Mouse (Mus musculus): ENCODE results near the gene Icos. TPM values are rescaled to one million over a fixed set of nuclear protein-coding genes. Genes with fewer than 3 reads are reported as not detected.

Gene Icos
- polyA plus RNA-seq, 1 experiment from 2014 or later: 0.36 TPM

GRCm38 (mm10) chr1:60940023-60940422 lies 37.7 kb upstream of the Icos start:
- no peak overlapping the region for H3K27ac ChIP-seq (replicated peaks in 1 of 2; ENCODE audit: control insufficient read depth in 1 of 2, insufficient read depth in 1 of 2, low read depth in 2 of 2, low read length in 2 of 2)
- no peak overlapping the region for H3K9ac ChIP-seq (ENCODE audit: low read length)
- no peaks in the 10 kb centered on the region for H3K36me3 ChIP-seq (ENCODE audit: control insufficient read depth, insufficient read depth, low read length)
- no peak overlapping the region for H3K4me3 ChIP-seq (ENCODE audit: control insufficient read depth in 1 of 2, insufficient read depth in 1 of 2, low read depth in 1 of 2, low read length in 2 of 2)
- no peak overlapping the region for H3K4me2 ChIP-seq (ENCODE audit: low read length)
- WGBS: 80% methylated on average over 3 of the region's 3 CpGs
- H3K4me1 ChIP-seq (ENCODE audit: control insufficient read depth in 2 of 2, insufficient read depth in 2 of 2, low read length in 2 of 2): peaks cover 0 to 7% of the 10 kb centered on the region in 2 experiments; a peak in 2 of 4 replicates
- H3K9me3 ChIP-seq (ENCODE audit: control insufficient read depth, low read length): no peaks in the 10 kb centered on the region
- H3K27me3 ChIP-seq (ENCODE audit: control insufficient read depth, insufficient read depth, low read length): no peaks in the 10 kb centered on the region
- ATAC-seq (ENCODE audit: insufficient number of reproducible peaks, insufficient read depth, low FRiP score, low read depth): no peak

- Histone ChIP-seq H3K4me2 (ENCODE audit: low read length) (no peak overlapping the region), H3K4me3 (ENCODE audit: control insufficient read depth in 1 of 2, insufficient read depth in 1 of 2, low read depth in 1 of 2, low read length in 2 of 2) (no peak overlapping the region), H3K27me3 (ENCODE audit: control insufficient read depth, insufficient read depth, low read length) (no peaks in the 10 kb centered on the region), H3K27ac (replicated peaks in 1 of 2; ENCODE audit: control insufficient read depth in 1 of 2, insufficient read depth in 1 of 2, low read depth in 2 of 2, low read length in 2 of 2) (no peak overlapping the region), H3K36me3 (ENCODE audit: control insufficient read depth, insufficient read depth, low read length) (no peaks in the 10 kb centered on the region), H3K4me1 (ENCODE audit: control insufficient read depth in 2 of 2, insufficient read depth in 2 of 2, low read length in 2 of 2) (peaks cover under 1 to 4% of the 10 kb centered on the region in 2 experiments; a peak in 2 of 4 replicates), H3K9me3 (ENCODE audit: control insufficient read depth, low read length) (no peaks in the 10 kb centered on the region), H3K9ac (ENCODE audit: low read length) (no peak overlapping the region)
- ATAC-seq (ENCODE audit: insufficient number of reproducible peaks, insufficient read depth, low FRiP score, low read depth): no peak
- 91% methylated on average over 1 of the region's 1 CpGs for WGBS
Measured at GRCm38 (mm10) chr1:60940620-60941019, 37.1 kb upstream of the Icos start.

GRCm38 (mm10) chr1:60941056-60942048 lies 36.4 kb upstream of the Icos start:
- no peak overlapping the region for H3K27ac ChIP-seq (replicated peaks in 1 of 2; ENCODE audit: control insufficient read depth in 1 of 2, insufficient read depth in 1 of 2, low read depth in 2 of 2, low read length in 2 of 2)

GRCm38 (mm10) chr1:60942921-60943320 lies 34.8 kb upstream of the Icos start:
- Histone ChIP-seq H3K27ac (replicated peaks in 1 of 2; ENCODE audit: control insufficient read depth in 1 of 2, insufficient read depth in 1 of 2, low read depth in 2 of 2, low read length in 2 of 2) (no peak overlapping the region), H3K36me3 (ENCODE audit: control insufficient read depth, insufficient read depth, low read length) (no peaks in the 10 kb centered on the region), H3K27me3 (ENCODE audit: control insufficient read depth, insufficient read depth, low read length) (no peaks in the 10 kb centered on the region), H3K4me2 (ENCODE audit: low read length) (no peak overlapping the region), H3K4me1 (ENCODE audit: control insufficient read depth in 2 of 2, insufficient read depth in 2 of 2, low read length in 2 of 2) (peaks cover 4 to 7% of the 10 kb centered on the region in 2 experiments; a peak in 2 of 4 replicates), H3K9ac (ENCODE audit: low read length) (no peak overlapping the region), H3K4me3 (ENCODE audit: control insufficient read depth in 1 of 2, insufficient read depth in 1 of 2, low read depth in 1 of 2, low read length in 2 of 2) (no peak overlapping the region), H3K9me3 (ENCODE audit: control insufficient read depth, low read length) (no peaks in the 10 kb centered on the region)
- WGBS: 75% methylated on average over 2 of the region's 2 CpGs
- no peak for ATAC-seq (ENCODE audit: insufficient number of reproducible peaks, insufficient read depth, low FRiP score, low read depth)

More at GRCm38 (mm10) chr1:60941056-60942048, 36.4 kb upstream of the Icos start:
- ATAC-seq (ENCODE audit: insufficient number of reproducible peaks, insufficient read depth, low FRiP score, low read depth): no peak
- H3K4me3 ChIP-seq (ENCODE audit: control insufficient read depth in 1 of 2, insufficient read depth in 1 of 2, low read depth in 1 of 2, low read length in 2 of 2): no peak overlapping the region
- 95% methylated on average over 5 of the region's 5 CpGs for WGBS
- H3K9me3 ChIP-seq (ENCODE audit: control insufficient read depth, low read length): no peaks in the 10 kb centered on the region
- H3K36me3 ChIP-seq (ENCODE audit: control insufficient read depth, insufficient read depth, low read length): no peaks in the 10 kb centered on the region
- H3K4me1 ChIP-seq (ENCODE audit: control insufficient read depth in 2 of 2, insufficient read depth in 2 of 2, low read length in 2 of 2): peaks cover 4 to 8% of the 10 kb centered on the region in 2 experiments; a peak in 2 of 4 replicates
- no peaks in the 10 kb centered on the region for H3K27me3 ChIP-seq (ENCODE audit: control insufficient read depth, insufficient read depth, low read length)
- no peak overlapping the region for H3K9ac ChIP-seq (ENCODE audit: low read length)
- H3K4me2 ChIP-seq (ENCODE audit: low read length): no peak overlapping the region

GRCm38 (mm10) chr1:60945633-60946401 lies 31.9 kb upstream of the Icos start:
- no peak overlapping the region for H3K9ac ChIP-seq (ENCODE audit: low read length)
- ATAC-seq (ENCODE audit: insufficient number of reproducible peaks, insufficient read depth, low FRiP score, low read depth): peak; percentile 39; the same call in 1 of the 2 replicates
- no peaks in the 10 kb centered on the region for H3K9me3 ChIP-seq (ENCODE audit: control insufficient read depth, low read length)
- WGBS: 61% methylated on average over 8 of the region's 8 CpGs
- no peak overlapping the region for H3K4me3 ChIP-seq (ENCODE audit: control insufficient read depth in 1 of 2, insufficient read depth in 1 of 2, low read depth in 1 of 2, low read length in 2 of 2)
- no peaks in the 10 kb centered on the region for H3K27me3 ChIP-seq (ENCODE audit: control insufficient read depth, insufficient read depth, low read length)
- no peaks in the 10 kb centered on the region for H3K36me3 ChIP-seq (ENCODE audit: control insufficient read depth, insufficient read depth, low read length)
- H3K4me1 ChIP-seq (ENCODE audit: control insufficient read depth in 2 of 2, insufficient read depth in 2 of 2, low read length in 2 of 2): peaks cover 4 to 7% of the 10 kb centered on the region in 2 experiments; a peak in 2 of 4 replicates
- peak overlapping the region; percentile 49 to 57; a peak in 3 of 4 replicates for H3K27ac ChIP-seq (replicated peaks in 1 of 2; ENCODE audit: control insufficient read depth in 1 of 2, insufficient read depth in 1 of 2, low read depth in 2 of 2, low read length in 2 of 2)
- H3K4me2 ChIP-seq (ENCODE audit: low read length): 0 out of 2 replicates have a peak overlapping the region, but pooled peaks have one; percentile 11

GRCm38 (mm10) chr1:60948112-60948511 lies 29.6 kb upstream of the Icos start:
- no peak overlapping the region for H3K27ac ChIP-seq (replicated peaks in 1 of 2; ENCODE audit: control insufficient read depth in 1 of 2, insufficient read depth in 1 of 2, low read depth in 2 of 2, low read length in 2 of 2)
- no peaks in the 10 kb centered on the region for H3K9me3 ChIP-seq (ENCODE audit: control insufficient read depth, low read length)
- H3K4me2 ChIP-seq (ENCODE audit: low read length): no peak overlapping the region
- peaks cover 12% of the 10 kb centered on the region in 2 experiments; a peak in 3 of 4 replicates for H3K4me1 ChIP-seq (ENCODE audit: control insufficient read depth in 2 of 2, insufficient read depth in 2 of 2, low read length in 2 of 2)
- ATAC-seq (ENCODE audit: insufficient number of reproducible peaks, insufficient read depth, low FRiP score, low read depth): no peak
- H3K27me3 ChIP-seq (ENCODE audit: control insufficient read depth, insufficient read depth, low read length): no peaks in the 10 kb centered on the region
- no peaks in the 10 kb centered on the region for H3K36me3 ChIP-seq (ENCODE audit: control insufficient read depth, insufficient read depth, low read length)
- H3K9ac ChIP-seq (ENCODE audit: low read length): no peak overlapping the region
- H3K4me3 ChIP-seq (ENCODE audit: control insufficient read depth in 1 of 2, insufficient read depth in 1 of 2, low read depth in 1 of 2, low read length in 2 of 2): no peak overlapping the region
- WGBS: 78% methylated on average over 6 of the region's 6 CpGs

- H3K4me2 ChIP-seq (ENCODE audit: low read length): peak overlapping the region; percentile 29
- no peaks in the 10 kb centered on the region for H3K36me3 ChIP-seq (ENCODE audit: control insufficient read depth, insufficient read depth, low read length)
- 36% methylated on average over 7 of the region's 7 CpGs for WGBS
- H3K4me1 ChIP-seq (ENCODE audit: control insufficient read depth in 2 of 2, insufficient read depth in 2 of 2, low read length in 2 of 2): peaks cover 8 to 10% of the 10 kb centered on the region in 2 experiments; a peak in 2 of 4 replicates
- H3K27ac ChIP-seq (replicated peaks in 1 of 2; ENCODE audit: control insufficient read depth in 1 of 2, insufficient read depth in 1 of 2, low read depth in 2 of 2, low read length in 2 of 2): peak overlapping the region; percentile 30 to 69
- no peak for ATAC-seq (ENCODE audit: insufficient number of reproducible peaks, insufficient read depth, low FRiP score, low read depth)
- peak overlapping the region; percentile 18; the same call in 1 of the 2 replicates for H3K9ac ChIP-seq (ENCODE audit: low read length)
- H3K27me3 ChIP-seq (ENCODE audit: control insufficient read depth, insufficient read depth, low read length): no peaks in the 10 kb centered on the region
- no peaks in the 10 kb centered on the region for H3K9me3 ChIP-seq (ENCODE audit: control insufficient read depth, low read length)
- no peak overlapping the region for H3K4me3 ChIP-seq (ENCODE audit: control insufficient read depth in 1 of 2, insufficient read depth in 1 of 2, low read depth in 1 of 2, low read length in 2 of 2)
Measured at GRCm38 (mm10) chr1:60952958-60953357, 24.8 kb upstream of the Icos start.
